Mouse (Mus musculus): ENCODE results near the gene Foxo1.

DNA sequence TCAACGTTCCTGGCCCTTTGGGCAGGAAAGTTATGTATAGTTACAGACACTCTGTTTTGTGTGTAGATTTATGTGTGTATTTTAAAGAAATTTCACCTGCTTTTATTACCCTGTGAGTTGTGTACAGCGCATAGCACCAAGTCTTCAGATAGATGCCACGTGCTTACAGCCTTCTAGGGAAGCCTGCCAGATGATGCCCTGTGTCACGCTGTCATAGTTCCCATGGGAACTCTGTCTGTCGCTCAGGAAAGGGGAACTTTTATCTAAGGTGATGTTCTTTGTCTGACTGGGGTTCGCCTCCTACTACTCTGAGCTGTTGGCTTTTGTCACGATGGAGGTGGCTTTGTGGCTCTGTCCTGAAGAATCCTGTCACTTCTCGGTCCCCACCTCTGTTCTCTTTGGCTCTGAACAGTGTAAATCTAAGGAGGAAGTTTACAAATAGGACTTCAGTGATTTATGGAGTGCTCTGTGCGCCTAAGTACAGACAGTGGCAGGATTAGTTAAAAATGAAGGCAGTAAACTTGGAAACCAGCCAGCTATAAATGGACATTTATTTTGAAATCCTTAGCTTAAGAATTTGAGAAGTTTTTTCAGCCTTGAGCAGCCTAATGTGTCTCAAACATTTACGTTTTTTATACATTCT lies 80.0 kb downstream of the Foxo1 start:
- TF ChIP-seq CTCF (IDR thresholded peaks at IDR 0.05 in 2 of 3, conservative IDR thresholded peaks at IDR 0.05 in 1 of 3; ENCODE audit: control insufficient read depth in 1 of 3, insufficient read depth in 1 of 3, low read depth in 2 of 3, low read length in 3 of 3, poor library complexity in 1 of 3, severe bottlenecking in 1 of 3), result no peak
- no peak for TF ChIP-seq EP300 (IDR thresholded peaks at IDR 0.05; ENCODE audit: low read depth in 1 of 2, low read length in 2 of 2)
- no peak for TF ChIP-seq HCFC1 (IDR thresholded peaks at IDR 0.05; ENCODE audit: low read depth, low read length)
- TF ChIP-seq MXI1 (IDR thresholded peaks at IDR 0.05; ENCODE audit: low read depth, low read length), result no peak
- TF ChIP-seq KAT2A (conservative IDR thresholded peaks at IDR 0.05; ENCODE audit: low read depth, low read length), result no peak
- no peak for TF ChIP-seq POLR2AphosphoS2 (IDR thresholded peaks at IDR 0.05; ENCODE audit: low read length)
- TF ChIP-seq SIN3A (IDR thresholded peaks at IDR 0.05; ENCODE audit: low read length), result no peak
- TF ChIP-seq POLR2A (IDR thresholded peaks at IDR 0.05; ENCODE audit: control insufficient read depth in 1 of 2, insufficient read depth in 1 of 2, low read depth in 1 of 2, low read length in 2 of 2, poor library complexity in 1 of 2), result no peak
